30 mouse cellular contexts compared by ENCODE assay signal in the genomic region with DNA sequence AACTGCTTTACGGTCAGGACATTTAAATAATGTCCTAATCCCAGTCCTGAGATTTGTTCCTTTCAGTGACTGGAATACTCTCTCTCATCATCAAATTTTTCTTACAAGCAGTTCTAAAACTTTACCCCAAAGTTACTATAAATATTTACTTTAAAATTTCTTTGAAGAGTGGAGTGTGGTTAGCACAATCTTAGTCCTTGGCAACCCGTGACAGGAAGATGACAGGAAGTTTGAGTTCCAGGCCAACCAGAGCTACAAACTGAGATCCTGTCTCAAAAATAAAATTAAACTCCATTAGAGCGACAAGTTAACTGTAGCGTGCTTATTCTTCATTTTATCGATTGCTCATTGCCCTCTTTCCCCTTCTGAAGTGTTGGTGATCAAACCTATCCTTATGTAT. TPM values are rescaled to one million over a fixed set of nuclear protein-coding genes. Genes with fewer than 3 reads are reported as not detected.
A peak's percentile ranks its signal among the peaks of the same experiment; 100 is the strongest.
DNase-seq lines count a peak whose midpoint lies in the region; ATAC-seq and TF ChIP-seq lines count a peak whose summit lies in the region.
"Had no signal": no experiment of that assay in that cellular context is flagged by ENCODE, and none has a peak within 500 bp of the region (broad histone marks: within the 10 kb centered on the region; RNA-seq: fewer than 3 reads in every experiment).

No protein-coding gene starts in this region.

- no peak for TF ChIP-seq CTCF in lung, embryonic 14.5 days (IDR thresholded peaks at IDR 0.05; ENCODE audit: low read depth)

- H3K27me3 ChIP-seq in lung, embryonic 14.5 days (ENCODE audit: insufficient read depth, low read length): no peaks in the 10 kb centered on the region
- H3K27me3 ChIP-seq: CH12.LX; embryonic facial prominence, embryonic 12.5 days; hindbrain, embryonic 12.5 days; midbrain, embryonic 15.5 days; neural tube, embryonic 12.5 days had no signal

- no peak overlapping the region for H3K9ac ChIP-seq in lung, embryonic 14.5 days
- H3K9ac ChIP-seq: embryonic facial prominence, embryonic 12.5 days; hindbrain, embryonic 12.5 days; midbrain, embryonic 15.5 days; neural tube, embryonic 12.5 days had no signal

- no peak overlapping the region for H3K27ac ChIP-seq in lung, embryonic 14.5 days (ENCODE audit: low read depth)
- H3K27ac ChIP-seq: embryonic facial prominence, embryonic 12.5 days; gastrocnemius, adult 2 months; hindbrain, embryonic 12.5 days; hindbrain, postnatal 0 days; midbrain, embryonic 10.5 days; midbrain, embryonic 15.5 days; neural tube, embryonic 12.5 days had no signal

- no peaks in the 10 kb centered on the region for H3K4me1 ChIP-seq in lung, embryonic 14.5 days (ENCODE audit: insufficient read depth)
- H3K4me1 ChIP-seq: embryonic facial prominence, embryonic 12.5 days; hindbrain, embryonic 12.5 days; midbrain, embryonic 10.5 days; midbrain, embryonic 15.5 days; neural tube, embryonic 12.5 days had no signal

- H3K9me3 ChIP-seq in lung, embryonic 14.5 days (ENCODE audit: low read depth, low read length): no peaks in the 10 kb centered on the region
- H3K9me3 ChIP-seq: embryonic facial prominence, embryonic 12.5 days; hindbrain, embryonic 12.5 days; midbrain, embryonic 10.5 days; midbrain, embryonic 15.5 days; neural tube, embryonic 12.5 days had no signal

- H3K4me3 ChIP-seq in lung, embryonic 14.5 days (ENCODE audit: low read depth, low read length): no peak overlapping the region
- H3K4me3 ChIP-seq: embryonic facial prominence, embryonic 12.5 days; gastrocnemius, adult 2 months; hindbrain, embryonic 12.5 days; midbrain, embryonic 10.5 days; midbrain, embryonic 15.5 days; neural tube, embryonic 12.5 days had no signal

- no peak for ATAC-seq in lung, embryonic 14.5 days (ENCODE audit: insufficient read depth)
- ATAC-seq: forebrain, embryonic 14.5 days; hindbrain, postnatal 0 days; intestine, postnatal 0 days; midbrain, embryonic 15.5 days had no signal

- DNase-seq in lung, embryonic 14.5 days: peak; percentile 38
- DNase-seq in lung, postnatal 4 days: no peak
- DNase-seq in CD4-positive helper T cell, adult 2 months (ENCODE audit: low read depth, low spot score): peak; percentile 34
- DNase-seq in induced T-regulatory cell, adult 2 months (ENCODE audit: low read depth): peak; percentile 36
- DNase-seq in natural killer cell, adult 2 months (ENCODE audit: low spot score in 2 of 2): peak; percentile 11 to 30
- no peak for DNase-seq in urinary bladder, adult 18-20 months (ENCODE audit: low spot score in 2 of 2)
- DNase-seq in cerebellum, adult 8-10 months: no peak
- DNase-seq: adrenal gland, postnatal 10 days; cerebellum, adult 9-10 months; cerebellum, postnatal 36 days; gastrocnemius, adult 2 months; gastrocnemius, postnatal 36 days; heart, adult 18-20 months; heart, postnatal 36 days; kidney, adult 9 months; kidney, postnatal 10 days; right cerebral cortex, adult 18-20 months; right cerebral cortex, postnatal 4 days; thymus, postnatal 14 days had no signal

- peaks cover 55% of the 10 kb centered on the region for H3K36me3 ChIP-seq in lung, embryonic 14.5 days (ENCODE audit: insufficient read depth)

- WGBS in lung, embryonic 14.5 days: 39% methylated on average over 5 of the region's 5 CpGs

- no peak overlapping the region for H3K4me2 ChIP-seq in lung, embryonic 14.5 days
- H3K4me2 ChIP-seq: embryonic facial prominence, embryonic 12.5 days; heart, embryonic 11.5 days; hindbrain, embryonic 12.5 days; liver, embryonic 11.5 days; midbrain, embryonic 15.5 days; neural tube, embryonic 12.5 days had no signal

RNA-seq across cellular contexts. Expression of a gene that starts 37.2 kb away (rescaled TPM):
- polyA plus RNA-seq in lung, embryonic 14.5 days (2014; fragmentation: Nextera tagmentation; extraction: Ambion mirVana): 4.7 and 5.5 TPM in 2 replicates

RNA-seq across cellular contexts. Expression of a gene that starts 37.7 kb away (rescaled TPM):
- polyA plus RNA-seq in lung, embryonic 14.5 days (2014; fragmentation: Nextera tagmentation; extraction: Ambion mirVana): 10.7 TPM in 2 replicates

Comparison
In these comparisons a context has a peak if more than half of its experiments do, and no peak if none do; other contexts are left out.
1. DNase-seq: peak in lung, embryonic 14.5 days (single experiment), CD4-positive helper T cell, adult 2 months (single experiment), induced T-regulatory cell, adult 2 months (single experiment) and natural killer cell, adult 2 months (2 of 2); none in lung, postnatal 4 days (0 of 2), urinary bladder, adult 18-20 months (0 of 2) and cerebellum, adult 8-10 months (single experiment).